Mouse (Mus musculus): ENCODE measurements at regions not wholly inside any gene's neighbourhood (a gene's known extent, or its start where the extent isn't known, plus 50 kb on each side); places are given as distances from the start of the nearest gene placed in this dataset.
A peak's percentile ranks its signal among the peaks of the same experiment; 100 is the strongest.

DNA sequence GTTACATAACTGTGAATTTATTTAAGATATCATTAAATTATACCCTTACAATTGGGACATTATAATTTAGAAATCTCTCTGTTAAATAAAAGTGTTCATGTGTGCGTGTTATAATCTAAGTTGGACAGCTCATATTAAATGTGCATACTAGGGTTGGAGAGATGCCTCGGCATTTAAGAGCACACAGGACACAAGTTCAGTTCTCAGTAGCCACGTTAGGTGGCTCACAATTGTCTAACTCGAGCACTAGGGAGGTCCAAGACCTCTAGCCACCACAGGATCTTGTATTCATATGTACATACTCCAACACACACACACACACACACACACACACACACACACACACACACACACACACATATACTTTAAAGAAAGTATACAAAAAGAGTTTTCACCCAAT, 56.0 kb downstream of the Foxf2 start:
- no peak for DNase-seq (ENCODE audit: low read depth)

DNA sequence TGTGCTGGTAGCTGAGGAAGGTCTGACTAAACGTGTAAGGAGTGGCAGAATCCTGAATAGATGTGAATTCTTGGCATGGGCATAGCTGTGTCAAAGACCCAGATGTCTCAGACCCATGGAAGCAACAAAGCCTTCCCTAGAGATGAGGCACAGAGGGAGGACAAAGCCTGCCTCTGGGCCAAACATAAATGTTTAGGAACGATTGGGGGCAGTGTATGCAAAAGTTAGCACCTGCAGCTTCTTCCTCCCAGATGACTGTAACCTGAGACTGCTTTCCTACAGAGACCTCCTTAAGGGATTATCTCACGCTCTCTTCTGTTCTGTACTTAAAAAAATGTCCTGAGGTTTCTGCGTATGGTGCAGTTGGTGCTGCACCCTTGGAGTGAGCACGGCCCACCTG, 57.7 kb downstream of the Foxf2 start:
- no peak for DNase-seq (ENCODE audit: low read depth)

DNA sequence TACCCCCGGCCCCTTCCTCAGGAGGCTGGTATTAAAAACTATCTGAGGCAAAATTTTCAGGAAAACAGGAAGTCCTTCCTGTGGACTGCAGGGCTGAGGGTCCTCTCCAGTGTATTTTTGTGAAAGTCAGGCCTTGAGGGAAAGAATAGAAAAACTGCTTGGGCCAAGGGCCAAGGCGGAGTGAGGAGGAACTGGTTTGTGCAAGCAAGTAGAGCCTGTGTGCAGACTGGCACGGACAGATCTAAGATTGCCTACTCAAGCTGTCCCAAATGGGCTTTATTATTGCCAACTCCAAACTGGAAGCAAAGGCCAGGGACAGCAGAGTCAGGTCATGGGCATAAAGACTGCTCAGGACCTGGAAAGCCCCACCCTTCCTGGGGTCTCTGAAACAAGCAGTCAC, 62.9 kb downstream of the Foxf2 start:
- no peak for DNase-seq (ENCODE audit: low read depth)

DNA sequence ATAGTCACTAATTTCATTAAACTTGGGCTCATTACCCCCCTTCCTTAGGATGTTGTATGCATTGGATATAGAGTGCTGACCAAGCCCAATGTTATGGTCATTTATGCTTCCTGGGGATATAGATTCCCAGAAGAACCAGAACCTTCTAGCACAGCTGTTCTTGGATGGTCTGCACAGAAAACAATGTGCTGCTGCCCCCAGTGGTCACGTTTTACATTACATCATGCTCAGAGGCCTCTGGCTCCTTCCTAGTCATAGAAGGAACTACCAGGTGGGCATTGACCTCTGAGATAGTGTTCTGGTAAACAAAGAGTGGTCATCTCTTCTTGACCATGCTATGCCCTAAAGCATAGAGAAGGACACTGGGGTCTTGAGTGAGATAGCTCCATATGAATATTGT, 63.7 kb downstream of the Foxf2 start:
- DNase-seq (ENCODE audit: low read depth): peak; percentile 53

DNA sequence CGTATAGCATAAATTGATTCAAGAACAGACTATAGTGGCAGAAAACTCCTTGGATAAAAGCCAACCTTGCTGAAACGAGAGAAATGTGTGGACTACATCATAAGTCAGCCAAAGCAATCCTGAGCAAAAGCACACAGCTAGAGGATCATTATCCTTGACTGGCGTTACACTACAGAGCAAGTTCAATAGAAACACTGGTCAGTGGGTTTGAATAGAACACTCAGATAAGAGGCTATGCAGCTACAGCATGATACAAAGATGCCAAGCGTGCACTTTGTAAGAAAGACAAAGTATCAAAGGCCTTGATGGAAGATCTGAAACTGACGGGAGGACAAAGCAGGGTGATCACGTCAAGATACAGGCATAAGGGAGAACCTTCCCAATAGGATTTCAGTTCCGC, 70.1 kb downstream of the Foxf2 start:
- no peak for DNase-seq (ENCODE audit: low read depth)

DNA sequence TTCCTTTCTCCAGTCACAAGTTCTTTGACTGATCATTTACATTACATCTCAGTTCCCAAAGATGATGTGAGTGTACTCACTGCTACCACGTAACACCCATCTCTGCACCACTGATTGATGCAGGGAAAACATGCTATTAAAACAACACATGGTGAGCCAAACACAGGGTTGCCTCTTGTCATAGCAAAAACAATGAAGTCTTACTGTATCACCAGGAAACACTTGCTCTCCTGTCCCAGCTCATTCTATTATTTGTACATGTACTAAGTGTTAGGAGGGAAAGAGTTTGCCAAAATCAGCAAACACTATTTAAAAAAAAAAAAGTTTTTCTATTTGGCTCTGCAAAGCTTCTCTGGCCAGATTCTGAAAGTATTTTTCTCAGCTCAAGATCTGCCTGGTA, 78.6 kb downstream of the Foxf2 start:
- no peak for DNase-seq (ENCODE audit: low read depth)

DNA sequence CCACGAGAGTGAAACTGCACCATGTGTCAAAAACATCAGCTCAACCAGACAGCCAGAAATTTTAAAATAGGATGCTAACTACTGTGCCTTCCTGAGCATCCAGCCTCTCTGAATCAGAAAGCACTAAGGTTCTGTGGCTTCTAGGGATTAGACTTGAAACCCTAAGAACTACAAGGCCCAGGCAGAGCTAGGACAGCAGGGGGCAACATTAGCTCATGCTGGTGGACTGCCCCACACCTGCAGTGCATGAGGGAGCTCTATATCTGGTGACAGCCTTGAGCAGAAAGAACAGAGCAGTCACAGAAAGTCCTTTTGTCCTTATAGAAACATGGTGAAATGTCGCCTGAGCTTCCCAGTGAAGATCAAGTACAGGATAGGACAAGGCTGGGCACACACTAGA, 79.8 kb downstream of the Foxf2 start:
- DNase-seq (ENCODE audit: low read depth): peak; percentile 27

DNA sequence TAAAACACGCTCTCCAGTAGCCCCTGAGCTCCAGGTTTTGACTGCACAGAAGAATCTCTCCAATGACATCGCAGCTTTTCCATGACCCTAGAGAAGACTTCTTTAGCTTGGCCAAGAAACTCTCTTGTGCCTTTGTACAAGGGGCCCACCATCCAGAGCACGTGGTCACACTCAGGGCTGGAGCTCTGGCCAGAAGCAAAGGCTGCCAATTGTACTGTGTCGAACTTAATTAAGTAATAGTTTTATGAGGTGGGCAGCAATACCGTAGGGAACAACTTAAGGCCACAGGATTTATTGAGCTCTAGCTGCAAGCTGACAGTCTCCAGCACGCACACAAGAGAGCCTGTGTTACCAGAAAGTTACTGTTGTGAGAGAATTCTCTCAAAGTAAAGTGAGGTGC, 85.1 kb downstream of the Foxf2 start:
- peak; percentile 7 for DNase-seq (ENCODE audit: low read depth)

DNA sequence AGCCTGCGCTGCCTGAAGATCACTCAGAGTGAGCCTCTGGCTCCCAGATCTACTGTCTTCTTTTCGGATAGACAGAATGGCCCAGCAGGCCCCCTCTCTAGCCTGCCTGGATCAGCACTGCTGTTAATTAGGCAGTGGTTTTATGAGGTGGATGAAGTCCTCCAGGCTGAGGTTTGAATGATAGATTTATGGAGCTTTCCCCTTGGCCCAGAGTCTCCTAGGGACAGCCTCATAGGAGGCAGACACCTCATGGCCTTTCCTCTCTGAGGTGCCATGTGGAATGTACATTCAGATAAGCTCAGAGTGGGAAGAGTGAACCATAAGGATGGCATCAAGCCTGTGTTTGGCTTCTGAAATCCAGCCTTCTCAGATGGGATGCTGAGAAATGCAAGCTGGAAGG, 90.1 kb downstream of the Foxf2 start:
- no peak for DNase-seq (ENCODE audit: low read depth)

DNA sequence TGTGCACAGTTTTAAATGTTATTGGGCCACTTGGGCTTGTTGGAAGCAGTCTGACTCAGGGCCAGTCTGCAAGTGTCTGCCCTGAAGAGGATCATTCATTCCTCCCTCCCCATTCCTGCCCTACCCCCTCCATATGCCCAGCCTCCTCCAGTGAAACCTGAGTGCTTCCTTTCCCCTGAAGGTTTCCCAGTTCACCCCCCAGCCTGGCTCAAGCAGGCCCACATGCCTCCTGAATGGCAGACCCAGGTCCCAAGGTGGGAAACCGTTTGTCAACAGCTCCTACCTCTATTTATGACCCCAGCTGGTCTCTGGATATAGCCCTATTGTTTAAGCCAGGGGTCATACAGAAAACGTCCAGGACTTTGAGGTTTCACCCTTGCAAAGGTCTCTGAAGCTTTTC, 89.7 kb upstream of the Foxc1 start:
- DNase-seq (ENCODE audit: low read depth): no peak

DNA sequence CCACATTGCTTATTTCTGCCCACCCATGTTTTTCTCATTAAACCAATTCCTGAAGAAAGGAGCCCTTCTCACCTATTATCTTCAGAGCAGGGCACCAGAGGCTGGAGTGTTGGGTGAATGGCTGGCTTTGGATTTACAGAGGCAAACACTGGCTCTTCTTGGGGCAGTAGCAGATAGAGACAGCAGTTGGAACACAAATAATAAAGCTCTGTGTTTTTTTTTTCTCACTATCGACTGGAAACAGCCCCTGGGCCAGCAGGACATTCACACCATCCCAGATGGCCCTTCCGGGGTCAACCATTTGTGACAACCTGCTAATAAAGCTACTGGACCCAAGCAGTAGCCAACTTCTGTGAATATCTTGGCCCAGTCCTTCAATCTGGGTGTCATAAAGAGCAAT, 85.7 kb upstream of the Foxc1 start:
- DNase-seq (ENCODE audit: low read depth): no peak

DNA sequence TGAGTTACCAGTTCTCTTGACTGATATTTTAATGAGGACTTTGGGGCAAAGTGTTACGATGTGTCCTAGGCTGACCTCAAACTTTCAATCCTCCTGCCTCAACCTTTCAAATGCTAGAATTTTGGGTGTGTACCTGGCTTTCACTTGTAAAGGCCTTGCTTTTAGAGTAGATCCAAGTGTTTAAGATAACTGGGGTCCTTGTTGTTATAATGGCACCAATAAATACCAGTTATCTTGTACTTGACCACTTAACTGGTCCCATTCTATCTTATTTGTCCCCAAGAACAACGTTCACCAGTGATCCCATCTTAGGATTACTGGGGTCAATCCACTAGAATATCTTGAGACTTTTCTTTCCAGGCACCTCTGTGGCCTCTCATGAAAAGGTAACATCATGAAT, 77.6 kb upstream of the Foxc1 start:
- DNase-seq (ENCODE audit: low read depth): no peak

DNA sequence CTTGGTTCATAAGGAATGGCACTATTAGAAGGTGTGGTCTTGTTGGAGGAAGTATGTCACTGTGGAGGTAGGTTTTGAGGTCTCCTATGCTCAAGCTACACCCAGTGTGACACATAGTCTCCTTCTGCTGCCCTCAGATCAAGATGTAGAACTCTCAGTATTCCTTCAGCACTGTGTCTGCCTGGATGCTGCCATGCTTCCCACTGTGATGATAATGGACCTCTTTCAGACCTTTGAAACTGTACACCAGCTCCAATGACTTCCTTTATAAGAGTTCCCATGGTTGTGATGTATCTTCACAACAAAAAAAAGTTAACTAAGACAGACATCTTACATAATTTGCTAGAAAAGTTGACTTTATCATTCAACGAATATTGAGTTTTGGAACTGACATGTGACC, 60.2 kb upstream of the Foxc1 start:
- DNase-seq (ENCODE audit: low read depth): no peak
